Mouse (Mus musculus): ENCODE measurements at regions not wholly inside any gene's neighbourhood (a gene's known extent, or its start where the extent isn't known, plus 50 kb on each side); places are given as distances from the start of the nearest gene placed in this dataset.
"Not testable (repeated sequence)": the region's sequence is repeated elsewhere in the genome, so short reads cannot be mapped to it uniquely, and the experiment has no call there.

GRCm38 (mm10) chr14:40455631-40456030 lies 437.4 kb downstream of the Sh2d4b start:
- not testable (repeated sequence) for DNase-seq

GRCm38 (mm10) chr14:40450823-40451222 lies 442.2 kb downstream of the Sh2d4b start:
- peak; percentile 6 for DNase-seq

- not testable (repeated sequence) for DNase-seq
Observed at GRCm38 (mm10) chr14:40449566-40449965, 443.5 kb downstream of the Sh2d4b start.
